Mouse (Mus musculus) T-cell, adult 2 months (primary cell): ENCODE results near the gene Ppil1.
A peak's percentile ranks its signal among the peaks of the same experiment; 100 is the strongest.
"Not testable (repeated sequence)": the region's sequence is repeated elsewhere in the genome, so short reads cannot be mapped to it uniquely, and the experiment has no call there.

Experiments
- DNase-seq: peaks from one replicate; pipeline ENCODE4 v3.0.0; 2022; ENCODE audit warnings: low spot score

The Ppil1 gene

GRCm38 (mm10) chr17:29251608-29252390 is 12.2 kb downstream of the Ppil1 start:
- DNase-seq, result no peak

GRCm38 (mm10) chr17:29251006-29251405 is 13.0 kb downstream of the Ppil1 start:
- DNase-seq, result not testable (repeated sequence)

GRCm38 (mm10) chr17:29249512-29249911 is 14.5 kb downstream of the Ppil1 start:
- DNase-seq, result no peak

GRCm38 (mm10) chr17:29247881-29248280 is 16.1 kb downstream of the Ppil1 start:
- no peak for DNase-seq

GRCm38 (mm10) chr17:29246602-29247001 is 17.4 kb downstream of the Ppil1 start:
- DNase-seq, result peak; percentile 32

GRCm38 (mm10) chr17:29245725-29246124 is 18.3 kb downstream of the Ppil1 start:
- no peak for DNase-seq

GRCm38 (mm10) chr17:29244912-29245311 is 19.1 kb downstream of the Ppil1 start:
- DNase-seq, result no peak

GRCm38 (mm10) chr17:29238421-29238945 is 25.5 kb downstream of the Ppil1 start:
- no peak for DNase-seq

- peak; percentile 23 for DNase-seq
Measured at GRCm38 (mm10) chr17:29237772-29238420, 26.1 kb downstream of the Ppil1 start, which contains the start of gene Cpne5. Gene Cpne5, minus strand, starts transcription at chr17:29238167.

- DNase-seq, result no peak
Measured at GRCm38 (mm10) chr17:29237267-29237771, 26.7 kb downstream of the Ppil1 start.

GRCm38 (mm10) chr17:29236111-29236510 is 27.9 kb downstream of the Ppil1 start:
- DNase-seq, result no peak

- DNase-seq, result no peak
Measured at GRCm38 (mm10) chr17:29231109-29231508, 32.9 kb downstream of the Ppil1 start.

- DNase-seq, result no peak
Measured at GRCm38 (mm10) chr17:29220631-29221030, 43.4 kb downstream of the Ppil1 start.

- no peak for DNase-seq
Measured at GRCm38 (mm10) chr17:29218017-29218416, 46.0 kb downstream of the Ppil1 start.

GRCm38 (mm10) chr17:29216078-29216477 is 47.9 kb downstream of the Ppil1 start:
- DNase-seq, result no peak

- DNase-seq, result no peak
Measured at GRCm38 (mm10) chr17:29214655-29215054, 49.3 kb downstream of the Ppil1 start.

GRCm38 (mm10) chr17:29214193-29214456 is 49.9 kb downstream of the Ppil1 start:
- no peak for DNase-seq

- no peak for DNase-seq
Measured at GRCm38 (mm10) chr17:29213381-29214192, 50.4 kb downstream of the Ppil1 start.

GRCm38 (mm10) chr17:29211836-29212235 is 52.1 kb downstream of the Ppil1 start:
- no peak for DNase-seq

- no peak for DNase-seq
Measured at GRCm38 (mm10) chr17:29210037-29210436, 53.9 kb downstream of the Ppil1 start.

GRCm38 (mm10) chr17:29206052-29206451 is 57.9 kb downstream of the Ppil1 start:
- DNase-seq, result no peak

GRCm38 (mm10) chr17:29202604-29203003 is 61.4 kb downstream of the Ppil1 start:
- no peak for DNase-seq
